Mouse (Mus musculus): ENCODE results near the gene Chrd.

Chrd gene

DNA sequence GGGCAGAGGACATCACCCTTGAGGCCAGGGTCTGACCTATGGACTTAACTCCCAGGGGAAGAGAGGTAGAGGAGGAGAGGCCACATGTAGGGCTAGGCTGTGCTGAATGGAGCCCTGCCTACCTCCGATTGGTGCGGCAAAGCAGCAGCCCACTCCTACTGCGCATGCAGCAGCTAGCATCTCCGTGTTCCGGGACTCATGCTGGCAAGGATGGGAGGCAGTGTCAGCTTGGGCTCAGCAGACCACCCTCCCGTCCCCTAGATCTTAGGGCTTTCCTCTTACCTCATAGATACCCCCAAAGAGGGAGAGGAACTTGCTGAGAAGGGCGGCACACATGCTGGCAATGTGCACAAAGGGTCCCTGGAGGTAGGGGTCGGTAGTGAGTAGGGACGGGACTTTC lies 20.7 kb upstream of the Chrd start:
- DNase-seq: no peak

DNA sequence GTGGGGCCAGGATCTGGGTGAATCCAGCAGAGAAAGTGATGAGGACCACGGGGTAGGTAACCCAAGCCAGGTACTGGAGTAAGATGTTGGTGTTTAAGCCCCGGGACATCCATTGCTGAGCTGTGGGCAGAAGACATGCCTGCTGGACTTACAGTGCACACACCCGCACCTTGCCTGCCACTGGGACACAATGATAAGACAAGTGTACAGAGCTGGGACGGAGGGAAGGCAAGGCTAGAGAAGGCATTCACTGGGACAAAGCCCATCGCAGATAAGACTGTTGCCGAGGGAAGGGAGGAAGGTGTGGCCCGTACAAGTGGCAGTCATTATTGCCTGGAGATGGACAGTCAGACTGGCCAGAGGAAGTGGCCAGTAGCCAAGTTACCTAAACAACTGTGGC lies 20.0 kb upstream of the Chrd start:
- DNase-seq: no peak

- no peak for DNase-seq
Observed at GRCm38 (mm10) chr16:20714307-20715080, 18.4 kb upstream of the Chrd start.

DNA sequence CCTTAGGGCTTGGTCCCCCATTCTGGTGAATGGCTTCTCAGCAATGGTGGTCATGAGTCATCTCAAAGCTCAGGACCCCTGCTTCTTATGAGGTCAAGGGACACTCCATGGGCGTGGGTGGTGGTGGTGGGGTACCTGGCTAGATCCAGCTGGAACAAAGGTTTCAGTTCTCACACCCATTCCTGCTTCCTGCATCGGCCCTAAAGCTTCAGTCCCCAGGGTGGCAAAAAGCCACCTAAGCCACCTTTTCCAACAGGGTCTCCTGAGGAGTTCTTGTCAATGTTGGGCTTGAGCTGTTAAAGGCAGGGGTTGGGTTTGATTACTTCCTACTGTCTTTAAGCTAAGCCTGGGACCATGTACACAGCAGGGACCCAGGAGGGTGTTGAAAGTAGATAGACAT lies 17.8 kb upstream of the Chrd start:
- no peak for DNase-seq

- no peak for DNase-seq
Observed at GRCm38 (mm10) chr16:20715566-20715965, 17.4 kb upstream of the Chrd start.

GRCm38 (mm10) chr16:20715976-20716840 lies 16.7 kb upstream of the Chrd start:
- DNase-seq: peak; percentile 78

DNA sequence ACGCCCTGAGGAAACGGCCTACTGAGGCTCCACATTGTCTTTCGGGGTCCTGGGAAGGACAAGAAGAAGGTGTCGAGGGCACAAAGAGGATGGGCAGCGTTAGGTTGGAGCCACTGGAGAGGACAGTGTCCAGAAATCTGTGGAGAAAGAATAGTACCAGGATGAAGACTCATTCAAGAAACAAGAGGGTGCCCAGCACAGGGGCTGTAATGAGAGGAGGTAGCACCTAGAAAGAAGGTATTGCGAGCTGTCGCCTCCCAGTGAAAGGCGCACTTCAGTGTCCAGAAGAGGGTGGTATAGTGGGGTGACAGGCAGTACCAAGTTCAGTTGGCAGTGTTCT lies 16.1 kb upstream of the Chrd start:
- DNase-seq: no peak

DNA sequence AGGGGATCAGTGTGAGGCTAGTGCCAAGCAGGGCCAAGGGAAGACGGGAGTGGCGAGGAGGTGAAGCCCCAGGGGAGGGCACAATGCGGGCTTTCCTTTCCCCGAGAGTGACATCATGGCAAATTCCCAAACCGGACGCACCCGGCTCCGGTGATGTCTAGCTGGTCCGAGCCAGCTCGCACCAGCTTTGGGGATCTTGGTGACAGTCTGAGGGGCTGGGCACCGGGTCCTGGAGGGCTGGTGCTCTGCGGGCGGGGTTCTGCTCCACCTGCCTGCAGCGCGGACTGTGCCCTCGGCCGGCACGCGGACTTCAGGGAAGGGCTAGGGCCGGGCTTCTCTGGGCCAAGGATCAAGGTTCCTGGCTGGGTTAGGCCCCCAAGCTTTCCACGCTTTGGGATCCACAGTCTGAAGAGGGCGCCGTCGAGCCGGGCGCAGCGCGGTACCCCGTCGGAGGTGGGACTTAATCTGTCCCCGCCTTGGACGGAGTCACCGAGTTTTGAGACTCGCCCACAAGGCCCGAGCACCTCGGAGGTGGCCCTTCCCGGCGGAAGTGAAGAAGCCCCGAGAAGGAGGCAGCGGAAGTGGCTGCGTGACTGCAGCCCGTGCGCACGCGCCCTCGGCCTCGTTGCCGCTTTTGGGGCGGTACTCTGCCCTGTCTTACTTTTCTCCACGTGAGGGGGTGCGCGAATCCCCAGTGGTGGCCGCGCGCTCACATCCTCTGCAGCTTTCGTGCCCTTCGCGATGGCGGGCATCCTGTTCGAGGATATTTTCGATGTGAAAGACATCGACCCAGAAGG lies 15.5 kb upstream of the Chrd start, which contains the start of the genes Polr2h and Clcn2:
Gene Polr2h, plus strand, starts transcription at position 485 of the 797 bp plus-strand sequence.
Gene Clcn2, minus strand, starts transcription at position 566 of the 797 bp plus-strand sequence.
- peak; percentile 97 for DNase-seq

DNA sequence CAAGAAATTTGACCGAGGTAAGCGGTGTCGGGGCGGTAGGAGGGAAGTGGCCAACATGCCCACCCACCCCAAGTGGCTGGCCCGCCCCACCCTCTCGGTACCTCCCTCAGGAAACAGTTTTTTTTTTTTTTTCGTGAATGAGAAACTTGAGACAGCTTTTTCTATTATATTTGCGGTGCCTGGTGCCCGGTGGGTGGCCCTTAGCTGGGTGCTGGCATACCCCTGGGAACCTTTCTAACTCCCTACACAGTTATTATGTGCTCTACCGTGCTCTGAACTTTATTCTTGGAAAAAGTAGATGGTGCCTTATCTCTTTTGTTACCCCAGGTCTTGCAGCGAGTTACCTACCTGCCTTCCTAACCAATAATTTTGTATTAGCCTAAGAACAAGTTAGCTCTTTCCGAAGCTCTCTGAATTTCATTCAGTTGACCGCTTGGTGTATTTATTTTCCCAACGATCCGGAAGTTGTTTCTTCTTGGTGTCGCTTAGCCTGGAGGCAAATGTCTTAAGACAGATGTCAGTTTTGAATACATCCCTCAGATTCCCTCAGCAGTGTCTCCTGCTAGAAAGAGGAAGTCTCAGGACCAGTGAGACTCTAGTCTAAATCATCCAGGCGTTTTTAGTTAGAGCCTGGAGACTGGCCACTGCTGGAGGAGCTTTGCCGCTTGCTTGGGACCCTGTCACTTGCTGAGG lies 14.8 kb upstream of the Chrd start:
- no peak for DNase-seq

- no peak for DNase-seq
Observed at GRCm38 (mm10) chr16:20721808-20722207, 11.1 kb upstream of the Chrd start.

DNA sequence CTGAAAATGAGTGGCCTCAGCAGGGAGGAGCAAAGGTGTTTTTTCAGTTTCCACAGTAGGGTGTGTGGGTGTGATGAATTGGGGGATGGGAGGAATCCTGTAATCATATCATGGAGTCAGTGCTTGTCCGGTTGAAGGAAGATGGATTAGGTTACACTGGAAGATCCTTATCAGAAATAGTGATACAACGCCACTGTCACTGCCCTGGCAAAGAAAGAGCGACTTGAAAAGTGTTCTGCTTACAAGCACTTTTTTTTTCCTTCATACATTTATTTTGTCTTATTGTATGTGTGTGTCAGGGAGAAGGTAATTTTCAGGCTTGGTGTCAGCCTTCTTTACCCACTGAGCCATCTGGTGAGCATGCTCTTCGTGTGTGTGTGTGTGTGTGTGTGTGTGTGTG lies 10.2 kb upstream of the Chrd start:
- DNase-seq: no peak

- DNase-seq: no peak
Observed at GRCm38 (mm10) chr16:20723247-20723646, 9.7 kb upstream of the Chrd start.

DNA sequence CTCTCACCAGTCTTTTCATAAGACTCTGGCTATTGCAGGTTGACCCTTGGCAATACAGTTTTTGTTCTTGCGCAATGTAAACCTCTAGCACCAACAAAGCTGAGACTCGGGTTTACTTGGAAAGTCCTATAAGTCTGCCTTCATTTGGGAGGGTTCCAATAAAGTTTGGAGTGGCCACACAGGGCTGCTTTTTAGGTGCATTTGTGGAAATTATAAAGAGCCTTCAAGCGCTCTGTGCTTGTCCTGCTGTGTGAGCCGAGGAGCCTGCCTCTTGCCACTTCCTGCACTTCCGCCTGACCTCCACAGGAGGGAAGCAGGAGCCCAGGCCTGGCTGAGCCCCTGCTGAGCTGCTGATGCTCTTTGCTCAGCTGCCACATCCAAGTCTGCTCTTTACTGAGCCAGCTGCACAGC lies 8.6 kb upstream of the Chrd start:
- peak; percentile 56 for DNase-seq

DNA sequence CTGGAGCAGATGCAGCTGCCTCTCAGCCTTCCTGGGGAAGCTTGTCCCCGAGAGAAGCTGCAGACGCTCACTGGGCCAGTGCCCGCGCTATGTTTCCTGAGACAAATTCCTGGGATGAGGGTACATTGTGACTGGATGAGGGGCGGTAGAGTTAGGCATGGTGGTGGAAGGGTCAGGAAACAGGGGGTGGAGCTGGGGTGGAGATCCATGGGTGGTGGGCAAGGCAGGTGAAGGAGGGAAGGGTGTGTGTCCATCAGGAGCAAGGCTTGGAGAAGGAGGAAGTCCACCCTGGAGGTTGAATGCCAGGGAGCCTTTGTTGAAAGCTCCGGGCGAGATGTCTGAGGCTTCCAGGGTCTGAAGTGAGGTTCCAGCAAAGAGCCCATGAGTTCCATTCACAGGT lies 7.6 kb upstream of the Chrd start:
- DNase-seq: no peak

DNA sequence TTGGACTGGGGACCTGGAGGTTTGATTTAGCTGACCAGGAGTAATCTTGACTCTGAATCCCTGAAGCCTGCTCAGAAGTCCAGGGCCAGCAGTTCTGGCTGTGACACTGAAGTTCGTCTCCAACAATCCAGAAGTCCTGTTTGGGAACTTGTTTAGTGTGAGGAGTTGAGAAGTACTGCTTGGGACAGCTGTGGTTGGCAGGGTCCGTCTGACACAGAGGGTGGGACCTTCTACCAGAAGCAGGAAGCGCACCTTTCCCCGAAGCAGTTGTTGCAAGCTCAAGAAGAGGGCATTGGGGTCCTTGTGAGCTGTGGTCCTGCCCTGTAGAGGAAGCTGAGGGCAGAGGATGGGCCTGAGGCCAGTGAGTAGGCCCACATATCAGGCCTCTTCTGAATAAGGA lies 7.2 kb upstream of the Chrd start:
- DNase-seq: no peak

DNA sequence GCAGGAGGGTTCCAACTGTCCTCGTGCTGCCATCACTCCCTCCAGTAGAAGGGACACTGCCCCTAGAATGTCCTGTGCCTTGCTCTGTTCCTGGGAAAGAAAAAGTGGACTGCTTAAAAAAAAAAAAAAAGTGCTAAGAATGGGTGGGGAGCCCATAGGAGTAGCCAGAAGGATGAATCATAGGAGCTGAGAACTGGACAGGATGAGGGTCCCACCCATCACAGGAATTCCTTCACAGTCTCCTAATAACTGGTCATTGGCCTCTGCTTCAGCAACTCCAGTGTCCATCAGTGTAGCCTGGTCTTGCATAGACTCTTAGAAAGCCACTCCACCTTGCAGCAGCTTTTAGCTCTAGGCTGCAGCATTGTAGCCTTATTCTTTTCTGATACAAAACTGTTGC lies 6.5 kb upstream of the Chrd start:
- DNase-seq: no peak

DNA sequence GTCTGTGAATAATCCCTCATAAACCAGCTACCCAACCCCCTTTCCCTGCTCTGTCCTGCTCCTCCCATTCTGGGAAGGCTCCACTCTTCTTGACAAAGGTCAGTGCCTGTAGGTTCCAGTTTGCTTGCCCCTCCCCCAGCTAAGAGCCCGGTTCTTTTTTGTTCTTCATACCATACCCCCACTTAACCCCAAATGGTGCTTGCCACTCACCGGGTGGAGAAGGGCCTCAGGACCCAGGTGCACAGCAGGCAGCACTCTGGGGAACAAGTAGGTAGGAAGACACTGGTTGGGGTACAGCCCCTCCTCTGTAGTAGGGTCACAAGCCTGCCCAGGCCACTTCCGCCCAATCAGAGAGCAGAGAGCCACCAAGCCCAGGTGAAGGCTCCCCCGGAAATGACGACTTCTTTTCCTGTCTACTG lies 2.6 kb upstream of the Chrd start:
- DNase-seq: no peak

- DNase-seq: no peak
Observed at GRCm38 (mm10) chr16:20731688-20732087, 1.2 kb upstream of the Chrd start.

DNA sequence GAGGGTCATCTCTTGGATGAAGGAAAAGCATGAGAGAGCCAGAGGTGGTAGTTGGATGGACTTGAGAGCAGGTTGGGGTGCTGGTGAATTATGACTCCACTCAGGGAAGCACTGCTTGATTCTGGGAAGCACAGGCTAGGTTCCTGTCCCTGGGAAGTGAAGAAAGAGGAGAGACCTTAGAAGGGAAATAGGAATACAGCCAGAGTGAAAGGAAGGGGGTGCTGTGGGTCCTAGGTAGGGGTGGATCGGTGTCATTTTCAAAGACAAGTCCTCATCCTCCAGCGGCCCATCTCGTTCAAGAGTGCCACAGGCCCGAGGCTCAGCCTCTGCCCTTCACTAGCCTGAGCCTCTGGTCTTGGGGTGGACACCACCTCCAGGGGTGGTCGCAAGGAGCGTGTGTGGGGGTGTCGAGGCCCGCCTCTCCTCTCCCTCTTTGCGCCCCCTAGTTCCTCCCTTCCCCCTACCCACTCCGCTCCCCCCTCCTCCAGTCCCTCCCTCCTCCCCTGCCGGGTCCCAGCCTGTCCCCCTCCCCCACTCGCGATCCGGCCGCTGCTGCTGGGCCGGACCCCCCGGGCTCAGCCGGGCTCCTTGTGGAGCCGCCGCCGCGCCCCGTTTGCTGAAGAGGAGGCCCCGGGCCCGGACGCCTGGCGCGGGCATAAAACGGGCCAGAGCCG lies 539 bp upstream of the Chrd start:
- DNase-seq: peak; percentile 55

GRCm38 (mm10) chr16:20733731-20734730 lies 1.1 kb downstream of the Chrd start, which contains the start of gene Thpo:
TSS of gene Thpo (minus strand) at chr16:20734511.
- DNase-seq: no peak

DNA sequence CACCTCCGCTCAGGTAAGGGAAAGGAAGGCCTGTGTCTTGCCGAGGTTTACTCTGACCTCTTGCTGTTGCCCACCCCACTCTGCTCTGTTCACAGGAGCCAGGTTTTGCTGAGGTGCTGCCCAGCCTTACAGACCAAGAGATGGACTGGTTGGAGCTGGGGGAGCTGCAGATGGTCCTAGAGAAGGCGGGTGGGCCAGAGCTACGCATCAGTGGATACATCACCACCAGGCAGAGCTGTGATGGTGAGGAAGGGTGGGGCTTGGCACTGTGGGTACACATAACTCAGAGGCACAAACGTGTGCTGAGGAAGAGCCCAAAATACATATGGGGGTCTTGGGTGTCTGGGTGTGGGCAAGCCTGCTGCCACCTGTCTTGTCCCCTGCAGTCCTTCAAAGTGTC lies 2.7 kb downstream of the Chrd start:
- no peak for DNase-seq

Measured in right cerebral cortex, postnatal 14 days (tissue).